Mouse (Mus musculus) forebrain, embryonic 14.5 days (tissue): ENCODE measurements around the gene Mettl1. TPM values are rescaled to one million over a fixed set of nuclear protein-coding genes. Genes with fewer than 3 reads are reported as not detected.

Source experiments
- microRNA counts: library from miRNA; unstranded; fragments of <30 nt; microRNA quantifications from one replicate; lab custom pipeline; 2016
- microRNA-seq: library from miRNA; unstranded; fragments of <30 nt; microRNA quantifications from one replicate; pipeline ENCODE4, GENCODE M21; 2016
- polyA plus RNA-seq: library from polyadenylated mRNA; unstranded; fragments of >200 nt; fragmentation: Nextera tagmentation; extraction: Ambion mirVana; gene quantifications from 2 replicates; pipeline ENCODE4 v1.2.1, GENCODE M21; 2014

Mettl1 gene
- polyA plus RNA-seq, 1 experiment from 2014 or later, result 21.4 TPM

MicroRNA genes within 50 kb of the gene (microRNA counts, 519-probe panel; counts per million panel counts)
- microRNA mmu-miR-26a (lab: Ali Mortazavi, UCI) (4,068 counts per million, percentile 46 among the panel's probes with 10 or more counts), microRNA mmu-miR-546 (lab: Ali Mortazavi, UCI) (not detected)

Small RNA genes within 50 kb of the gene (microRNA-seq; reads per million reads assigned to microRNA genes)
- gene Mir26a-2 (41.7 reads per million, percentile 46 among the genes with 10 or more reads in this experiment), gene Mir546 (not detected)

Other genes starting within 250 kb of the Mettl1 start
- gene Atp23, start 140.1 kb upstream of the Mettl1 start, polyA plus RNA-seq, result 10.0 and 10.6 TPM in 2 replicates
- gene Ctdsp2, start 62.7 kb upstream of the Mettl1 start, polyA plus RNA-seq, result 30.2 and 34.5 TPM in 2 replicates
- 0.07 and 0.70 TPM in 2 replicates for gene Avil, start 40.7 kb upstream of the Mettl1 start, polyA plus RNA-seq
- gene Tsfm, start 10.6 kb upstream of the Mettl1 start, polyA plus RNA-seq, result 64.4 and 65.4 TPM in 2 replicates
- 0.06 TPM in 1 of 2 replicates, not detected in the other for gene Eef1akmt3, start 99 bp downstream of the Mettl1 start, polyA plus RNA-seq
- gene Cyp27b1, start 6.8 kb downstream of the Mettl1 start, polyA plus RNA-seq, result 0.09 TPM in 1 of 2 replicates, not detected in the other
- gene March9, start 18.8 kb downstream of the Mettl1 start, polyA plus RNA-seq, result 8.2 and 8.8 TPM in 2 replicates
- 1,959 and 2,468 TPM in 2 replicates for gene Cdk4, start 22.1 kb downstream of the Mettl1 start, polyA plus RNA-seq
- gene Tspan31, start 28.9 kb downstream of the Mettl1 start, polyA plus RNA-seq, result 36.7 and 44.5 TPM in 2 replicates
- 3.9 and 4.7 TPM in 2 replicates for gene Agap2, start 33.9 kb downstream of the Mettl1 start, polyA plus RNA-seq
- 53.0 and 66.3 TPM in 2 replicates for gene Os9, start 79.7 kb downstream of the Mettl1 start, polyA plus RNA-seq
- gene B4galnt1, start 123.8 kb downstream of the Mettl1 start, polyA plus RNA-seq, result 30.7 and 46.8 TPM in 2 replicates
- 0.69 and 0.95 TPM in 2 replicates for gene Slc26a10, start 139.2 kb downstream of the Mettl1 start, polyA plus RNA-seq
- gene Arhgef25, start 148.7 kb downstream of the Mettl1 start, polyA plus RNA-seq, result 21.4 and 22.9 TPM in 2 replicates
- gene Dtx3, start 154.3 kb downstream of the Mettl1 start, polyA plus RNA-seq, result 148 and 187 TPM in 2 replicates
- 15.3 and 17.4 TPM in 2 replicates for gene Pip4k2c, start 170.2 kb downstream of the Mettl1 start, polyA plus RNA-seq
- gene Kif5a, start 221.9 kb downstream of the Mettl1 start, polyA plus RNA-seq, result 47.6 and 68.8 TPM in 2 replicates
- 286 and 300 TPM in 2 replicates for gene Dctn2, start 225.0 kb downstream of the Mettl1 start, polyA plus RNA-seq
- gene Mbd6, start 247.6 kb downstream of the Mettl1 start, polyA plus RNA-seq, result 8.4 and 11.2 TPM in 2 replicates